Mouse (Mus musculus): ENCODE results near the gene Cys1. TPM values are rescaled to one million over a fixed set of nuclear protein-coding genes. Genes with fewer than 3 reads are reported as not detected.

The Cys1 gene
- polyA plus RNA-seq, 1 experiment from 2014 or later = 116 TPM

- ChIA-PET POLR2A (no interaction called here), CTCF (interaction anchor here (0.7 to 4.5 kb wide), 6 partner anchors 9 to 229 kb away, joined by 3 to 27 read pairs (median 4); partner anchors contain the start of gene Rrm2)
- H3K27me3 ChIP-seq = no peaks in the 10 kb centered on the region
- ATAC-seq = no peak
- TF ChIP-seq CTCF (IDR thresholded peaks at IDR 0.05) = no peak
- DNase-seq (ENCODE audit: low read depth, low spot score) = no peak
- in situ Hi-C loops (cut with MboI; ENCODE audit: low pct_unique_long_range_greater_than_20kb) = loop anchor here (5.0 kb wide), 1 partner anchor 92 kb away; no protein-coding TSS in a partner anchor
Observed at GRCm38 (mm10) chr12:24699578-24699977, 18.0 kb upstream of the Cys1 start.

DNA sequence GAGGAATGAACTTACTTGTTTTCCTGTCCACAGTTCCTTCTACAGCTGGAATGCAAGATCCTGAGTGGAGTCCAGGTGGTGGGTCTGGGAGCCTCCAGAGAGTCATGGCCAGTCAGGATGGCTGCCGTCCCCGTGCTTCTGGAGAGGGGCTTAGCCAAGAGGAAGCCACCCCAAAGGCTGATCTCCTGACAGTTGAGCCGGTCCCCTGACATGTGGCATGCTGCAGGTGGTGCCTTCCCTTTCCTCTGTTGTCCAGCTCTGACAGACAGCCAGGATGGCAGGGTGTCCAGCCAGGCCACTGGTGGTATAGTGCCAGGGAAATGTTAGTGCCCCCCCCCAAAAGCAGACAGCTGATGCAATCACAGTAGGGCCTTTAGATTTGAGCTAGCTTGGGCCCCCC, 16.9 kb upstream of the Cys1 start:
- DNase-seq (ENCODE audit: low read depth, low spot score) (no peak), ATAC-seq (no peak)
- in situ Hi-C loops (cut with MboI; ENCODE audit: low pct_unique_long_range_greater_than_20kb) = loop anchor here (5.0 kb wide), 1 partner anchor 91 kb away; no protein-coding TSS in a partner anchor
- no peak for TF ChIP-seq CTCF (IDR thresholded peaks at IDR 0.05)
- POLR2A ChIA-PET = no interaction called here
- CTCF ChIA-PET = interaction anchor here (1.0 to 4.5 kb wide), 6 partner anchors 8 to 98 kb away, joined by 3 to 29 read pairs (median 14); partner anchors contain the start of gene Rrm2
- H3K27me3 ChIP-seq = no peaks in the 10 kb centered on the region

DNA sequence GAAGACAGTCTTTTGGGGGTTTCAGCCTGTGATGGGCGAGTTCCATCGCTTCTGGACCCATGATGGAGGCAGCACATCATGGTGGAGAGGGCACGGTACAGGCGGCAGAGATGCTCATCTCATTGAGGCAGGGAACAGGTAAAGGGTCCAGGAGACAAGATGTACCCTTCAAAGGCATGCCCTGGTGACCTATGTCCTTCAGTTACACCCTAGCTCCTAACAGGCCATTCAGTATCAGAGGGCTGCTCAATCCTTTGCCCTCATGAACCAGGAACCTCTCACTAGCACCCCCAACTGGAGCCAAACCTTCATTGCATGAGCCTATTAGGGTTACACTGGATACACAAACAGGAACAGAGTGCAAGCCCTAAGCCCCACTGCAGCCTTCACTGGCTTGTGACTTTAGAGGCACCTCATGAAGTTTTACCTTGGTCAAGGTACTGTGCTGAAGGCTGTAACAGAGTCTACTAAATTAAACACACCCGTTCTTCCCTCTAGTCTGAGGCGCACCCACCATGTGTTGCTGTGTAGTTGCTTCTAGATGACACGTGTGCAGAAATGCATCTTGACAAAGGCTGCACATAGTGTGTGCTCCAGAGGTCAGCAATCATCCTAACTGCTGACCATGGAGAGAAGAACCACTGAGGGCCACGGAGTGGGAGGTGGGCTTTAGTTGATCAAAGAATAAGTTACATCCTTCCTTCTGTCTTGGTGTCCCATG, 16.0 kb upstream of the Cys1 start:
- DNase-seq (ENCODE audit: low read depth, low spot score) (no peak), ATAC-seq (no peak)
- ChIA-PET POLR2A (interaction anchor here (1.0 to 1.6 kb wide), 3 partner anchors 9 to 227 kb away, joined by 3 to 7 read pairs (median 4); no protein-coding TSS in a partner anchor), CTCF (interaction anchor here (0.7 to 4.5 kb wide), 10 partner anchors 11 to 227 kb away, joined by 3 to 29 read pairs (median 6); partner anchors contain the start of gene Rrm2)
- TF ChIP-seq CTCF (IDR thresholded peaks at IDR 0.05) = no peak
- no peaks in the 10 kb centered on the region for H3K27me3 ChIP-seq
- in situ Hi-C loops (cut with MboI; ENCODE audit: low pct_unique_long_range_greater_than_20kb) = loop anchor here (5.0 kb wide), 1 partner anchor 90 kb away; no protein-coding TSS in a partner anchor

DNA sequence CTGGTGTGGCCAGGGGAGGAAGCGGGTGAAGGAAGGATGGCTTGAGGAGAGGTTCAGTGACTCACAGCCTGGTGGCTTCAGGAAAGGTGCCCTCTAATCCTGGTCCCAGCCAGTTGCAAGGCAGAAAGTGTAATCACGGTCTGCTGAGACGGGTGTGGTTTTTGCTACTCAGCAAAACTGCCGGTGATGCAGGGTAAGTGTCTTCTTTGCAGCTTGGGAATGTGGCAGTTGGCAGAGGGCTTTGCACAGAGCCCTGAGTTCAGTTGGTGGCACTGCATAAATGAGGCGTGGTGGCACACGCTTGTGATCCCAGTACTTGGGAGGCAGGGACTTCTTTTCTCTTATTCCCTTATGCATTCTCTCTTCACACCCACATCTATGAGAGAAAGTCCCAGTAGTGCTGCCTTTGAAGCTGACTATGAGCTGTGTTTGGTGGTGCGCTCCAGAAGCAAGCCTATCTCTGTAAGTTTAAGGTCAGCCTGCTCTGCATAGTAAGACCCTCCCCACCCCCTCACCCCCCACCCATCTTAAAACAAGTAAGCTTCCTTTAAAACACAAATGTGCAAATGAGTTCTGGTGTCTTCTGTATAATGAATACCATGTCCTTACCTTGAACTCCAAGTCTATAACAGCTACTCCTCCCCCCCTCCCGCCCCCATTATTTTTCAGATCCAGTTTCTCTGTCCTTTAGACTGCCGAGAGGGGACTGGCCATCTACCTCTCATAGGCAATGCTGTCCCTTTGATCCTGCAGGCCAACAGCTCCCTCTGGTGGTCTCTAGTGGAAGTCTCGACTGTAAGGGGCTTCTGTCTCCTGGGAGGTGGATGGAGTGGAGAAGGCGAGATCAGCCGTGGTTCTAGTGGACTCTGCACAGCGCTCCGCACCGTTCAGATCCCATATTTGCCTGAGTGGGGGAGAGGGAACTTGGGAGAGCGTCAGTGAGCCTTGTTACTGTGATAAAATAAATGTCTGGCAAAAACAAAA, 15.2 kb upstream of the Cys1 start:
- POLR2A ChIA-PET = interaction anchor here (1.0 to 1.6 kb wide), 4 partner anchors 10 to 227 kb away, joined by 3 to 7 read pairs (median 4); no protein-coding TSS in a partner anchor
- TF ChIP-seq CTCF (IDR thresholded peaks at IDR 0.05) = peak; percentile 82
- no peaks in the 10 kb centered on the region for H3K27me3 ChIP-seq
- in situ Hi-C loops (cut with MboI; ENCODE audit: low pct_unique_long_range_greater_than_20kb) = loop anchor here (5.0 kb wide), 1 partner anchor 89 kb away; no protein-coding TSS in a partner anchor
- ATAC-seq = peak; percentile 90
- CTCF ChIA-PET = interaction anchor here (0.7 to 4.5 kb wide), 15 partner anchors 10 to 226 kb away, joined by 3 to 29 read pairs (median 4); partner anchors contain the start of genes Cys1 and Rrm2
- DNase-seq (ENCODE audit: low read depth, low spot score) = no peak

- POLR2A ChIA-PET = interaction anchor here (1.2 to 1.5 kb wide), 3 partner anchors 10 to 15 kb away, joined by 5 to 6 read pairs (median 6); no protein-coding TSS in a partner anchor
- DNase-seq (ENCODE audit: low read depth, low spot score) (no peak), ATAC-seq (no peak)
- CTCF ChIA-PET = interaction anchor here (1.0 to 2.7 kb wide), 8 partner anchors 8 to 221 kb away, joined by 3 to 10 read pairs (median 4); no protein-coding TSS in a partner anchor
- H3K27me3 ChIP-seq = no peaks in the 10 kb centered on the region
- TF ChIP-seq CTCF (IDR thresholded peaks at IDR 0.05) = no peak
- in situ Hi-C loops (cut with MboI; ENCODE audit: low pct_unique_long_range_greater_than_20kb) = no loop called here
Observed at GRCm38 (mm10) chr12:24690351-24690750, 8.7 kb upstream of the Cys1 start.

GRCm38 (mm10) chr12:24686696-24687346, 5.2 kb upstream of the Cys1 start:
- ATAC-seq (peak; percentile 22), DNase-seq (ENCODE audit: low read depth, low spot score) (no peak)
- TF ChIP-seq CTCF (IDR thresholded peaks at IDR 0.05) = no peak
- POLR2A ChIA-PET = interaction anchor here (0.8 kb wide), 1 partner anchor 11 kb away, joined by 3 read pairs; no protein-coding TSS in a partner anchor
- no peaks in the 10 kb centered on the region for H3K27me3 ChIP-seq
- CTCF ChIA-PET = interaction anchor here (0.7 to 3.8 kb wide), 6 partner anchors 11 to 30 kb away, joined by 3 to 22 read pairs (median 3); no protein-coding TSS in a partner anchor
- in situ Hi-C loops (cut with MboI; ENCODE audit: low pct_unique_long_range_greater_than_20kb) = no loop called here

- POLR2A ChIA-PET = no interaction called here
- CTCF ChIA-PET = interaction anchor here (0.7 to 3.8 kb wide), 5 partner anchors 11 to 29 kb away, joined by 3 to 22 read pairs (median 3); no protein-coding TSS in a partner anchor
- DNase-seq (ENCODE audit: low read depth, low spot score) (no peak), ATAC-seq (peak; percentile 85)
- no peaks in the 10 kb centered on the region for H3K27me3 ChIP-seq
- in situ Hi-C loops (cut with MboI; ENCODE audit: low pct_unique_long_range_greater_than_20kb) = no loop called here
- peak; percentile 45 for TF ChIP-seq CTCF (IDR thresholded peaks at IDR 0.05)
Observed at GRCm38 (mm10) chr12:24686038-24686695, 4.6 kb upstream of the Cys1 start.

DNA sequence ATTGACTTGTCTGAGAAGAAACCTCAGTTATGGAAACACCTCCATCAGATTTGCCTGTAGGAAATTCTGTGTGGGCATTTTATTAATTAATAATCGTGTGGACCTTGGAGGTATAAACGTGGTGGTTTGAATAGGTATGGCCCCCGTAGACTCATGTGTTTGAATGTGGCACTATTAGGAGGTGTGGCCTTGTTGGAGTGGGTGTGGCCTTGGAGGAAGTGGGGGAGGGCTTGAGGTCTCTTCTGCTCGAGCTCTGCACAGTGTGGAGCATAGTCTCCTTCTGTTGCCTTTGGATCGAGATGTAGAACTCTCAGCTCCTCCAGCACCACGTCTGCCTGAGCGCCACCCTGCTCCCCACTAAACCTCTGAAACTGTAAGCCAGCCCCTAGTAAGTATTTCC, 1.8 kb upstream of the Cys1 start:
- CTCF ChIA-PET = no interaction called here
- H3K27me3 ChIP-seq = no peaks in the 10 kb centered on the region
- in situ Hi-C loops (cut with MboI; ENCODE audit: low pct_unique_long_range_greater_than_20kb) = no loop called here
- POLR2A ChIA-PET = no interaction called here
- ATAC-seq = no peak
- DNase-seq (ENCODE audit: low read depth, low spot score) = no peak
- no peak for TF ChIP-seq CTCF (IDR thresholded peaks at IDR 0.05)

DNA sequence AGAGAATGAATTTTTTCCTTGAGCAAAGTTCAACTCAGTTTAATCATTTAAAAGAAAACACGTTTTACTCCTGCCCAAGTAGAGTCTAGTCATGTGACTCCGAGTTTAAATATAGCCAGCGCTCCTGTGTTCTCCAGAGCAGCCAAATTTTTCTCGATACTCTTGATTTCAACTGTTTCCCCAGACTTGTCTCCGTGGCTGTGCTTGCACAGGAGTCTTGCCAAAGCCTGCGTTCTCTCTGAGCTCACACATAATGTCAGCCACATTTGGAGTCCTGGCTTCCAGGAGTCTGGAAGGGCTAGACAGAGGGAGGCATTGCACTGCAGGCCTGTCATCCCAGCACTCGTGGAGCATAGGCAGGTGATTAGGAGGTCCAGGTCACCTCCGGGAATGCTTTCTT, 950 bp upstream of the Cys1 start:
- no peak for TF ChIP-seq CTCF (IDR thresholded peaks at IDR 0.05)
- H3K27me3 ChIP-seq = no peaks in the 10 kb centered on the region
- in situ Hi-C loops (cut with MboI; ENCODE audit: low pct_unique_long_range_greater_than_20kb) = no loop called here
- DNase-seq (ENCODE audit: low read depth, low spot score) (no peak), ATAC-seq (no peak)
- POLR2A ChIA-PET = interaction anchor here (0.5 kb wide), 1 partner anchor 37 kb away, joined by 4 read pairs; no protein-coding TSS in a partner anchor
- CTCF ChIA-PET = no interaction called here

Measured in Patski (cell line).